Mouse (Mus musculus) G1E (cell line): ENCODE measurements around the gene Mapk3.

ENCODE experiments used
- CTCF ChIP-seq: IDR thresholded peaks from 2 replicates; pipeline ENCODE4 v1.5.1; 2012; ENCODE audit warnings: low read depth, low read length, inconsistent platforms, mixed read lengths
- TAL1 ChIP-seq: conservative IDR thresholded peaks from 2 replicates; pipeline ENCODE4 v1.6.1; 2012; ENCODE audit warnings: low read depth, low read length, inconsistent platforms, mixed read lengths

GRCm38 (mm10) chr7:126766201-126766600 lies 6.8 kb downstream of the Mapk3 start, which contains the start of gene Gdpd3:
- TF ChIP-seq CTCF (no peak), TAL1 (no peak)
